Mouse (Mus musculus): Measurements from ENCODE around the gene Eya4. TPM values are rescaled to one million over a fixed set of nuclear protein-coding genes. Genes with fewer than 3 reads are reported as not detected.
A peak's percentile ranks its signal among the peaks of the same experiment; 100 is the strongest.

Gene Eya4
- polyA plus RNA-seq, 1 experiment from 2014 or later = 3.3 TPM

- DNase-seq (ENCODE audit: low read depth, low spot score) (no peak), ATAC-seq (no peak)
- ChIA-PET POLR2A (no interaction called here), CTCF (interaction anchor here (1.2 to 1.7 kb wide), 2 partner anchors 9 to 21 kb away, joined by 3 to 4 read pairs; no protein-coding TSS in a partner anchor)
- in situ Hi-C loops (cut with MboI; ENCODE audit: low pct_unique_long_range_greater_than_20kb) = no loop called here
- H3K27me3 ChIP-seq = no peaks in the 10 kb centered on the region
- no peak for TF ChIP-seq CTCF (IDR thresholded peaks at IDR 0.05)
Observed at GRCm38 (mm10) chr10:23108122-23108521, 242.5 kb downstream of the Eya4 start.

DNA sequence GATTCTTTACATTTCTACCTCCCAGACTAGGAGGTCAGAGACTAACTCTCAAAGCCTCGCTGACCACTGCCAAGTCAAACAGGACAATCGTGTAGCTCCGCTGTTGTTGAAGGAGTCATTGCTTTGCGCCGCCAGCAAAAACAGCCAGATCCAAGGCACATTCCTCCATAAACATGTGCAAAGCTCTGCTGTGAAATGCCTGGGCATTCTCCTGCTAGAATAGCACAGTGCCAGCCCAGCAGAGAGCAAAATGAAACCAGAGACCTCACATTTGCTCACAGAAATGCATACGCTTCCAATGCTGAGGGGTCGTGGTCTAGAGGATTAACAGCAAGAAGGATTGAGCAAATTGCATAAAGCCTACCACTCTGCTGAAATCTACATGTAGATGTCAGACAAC, 258.1 kb downstream of the Eya4 start:
- CTCF ChIA-PET = no interaction called here
- in situ Hi-C loops (cut with MboI; ENCODE audit: low pct_unique_long_range_greater_than_20kb) = loop anchor here (25.0 kb wide), 1 partner anchor 995 kb away; the partner anchor contains the start of genes Taar8a and Taar8b
- TF ChIP-seq CTCF (IDR thresholded peaks at IDR 0.05) = no peak

DNA sequence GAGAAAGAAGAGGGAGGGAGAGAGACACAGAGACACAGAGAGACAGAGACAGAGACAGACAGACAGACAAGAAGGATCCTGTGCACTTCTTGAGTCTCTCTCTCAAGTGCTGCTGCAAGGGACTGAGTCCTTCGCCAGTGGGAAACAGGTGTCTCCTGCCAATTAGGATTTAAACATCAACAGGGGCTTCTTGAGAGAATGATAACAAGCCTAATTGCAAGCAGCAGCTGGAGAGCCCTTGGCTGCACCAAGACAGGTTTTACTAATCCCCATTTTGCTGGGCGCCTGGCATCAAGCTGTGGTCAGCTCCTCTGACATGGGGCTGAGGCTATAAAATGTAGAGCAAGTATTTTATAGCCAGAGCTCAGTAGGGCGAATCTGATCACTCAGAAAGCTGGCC, 259.0 kb downstream of the Eya4 start:
- POLR2A ChIA-PET = no interaction called here

More for the DNA sequence above, 258.1 kb downstream of the Eya4 start:
- DNase-seq (ENCODE audit: low read depth, low spot score) (no peak), ATAC-seq (no peak)
- POLR2A ChIA-PET = no interaction called here
- peaks cover 9% of the 10 kb centered on the region for H3K27me3 ChIP-seq

GRCm38 (mm10) chr10:23090323-23090722, 260.3 kb downstream of the Eya4 start:
- TF ChIP-seq CTCF (IDR thresholded peaks at IDR 0.05) = no peak
- CTCF ChIA-PET = no interaction called here

More for the DNA sequence above, 259.0 kb downstream of the Eya4 start:
- CTCF ChIA-PET = no interaction called here
- in situ Hi-C loops (cut with MboI; ENCODE audit: low pct_unique_long_range_greater_than_20kb) = loop anchor here (25.0 kb wide), 1 partner anchor 996 kb away; the partner anchor contains the start of genes Taar8a and Taar8b
- DNase-seq (ENCODE audit: low read depth, low spot score) (no peak), ATAC-seq (no peak)
- peaks cover 9% of the 10 kb centered on the region for H3K27me3 ChIP-seq
- no peak for TF ChIP-seq CTCF (IDR thresholded peaks at IDR 0.05)

GRCm38 (mm10) chr10:23089271-23089670, 261.3 kb downstream of the Eya4 start:
- H3K27me3 ChIP-seq = peaks cover 4% of the 10 kb centered on the region
- ChIA-PET CTCF (interaction anchor here (4.1 kb wide), 1 partner anchor 522 kb away, joined by 22 read pairs; no protein-coding TSS in a partner anchor), POLR2A (interaction anchor here (0.6 kb wide), 1 partner anchor 26 kb away, joined by 3 read pairs; no protein-coding TSS in a partner anchor)
- ATAC-seq (no peak), DNase-seq (ENCODE audit: low read depth, low spot score) (no peak)
- in situ Hi-C loops (cut with MboI; ENCODE audit: low pct_unique_long_range_greater_than_20kb) = loop anchor here (5.0 to 25.0 kb wide), 2 partner anchors 688 to 998 kb away; partner anchors contain the start of genes Taar8a and Taar8b
- TF ChIP-seq CTCF (IDR thresholded peaks at IDR 0.05) = no peak

More at GRCm38 (mm10) chr10:23090323-23090722, 260.3 kb downstream of the Eya4 start:
- peaks cover 4% of the 10 kb centered on the region for H3K27me3 ChIP-seq
- POLR2A ChIA-PET = no interaction called here
- DNase-seq (ENCODE audit: low read depth, low spot score) (no peak), ATAC-seq (no peak)
- in situ Hi-C loops (cut with MboI; ENCODE audit: low pct_unique_long_range_greater_than_20kb) = loop anchor here (25.0 kb wide), 1 partner anchor 997 kb away; the partner anchor contains the start of genes Taar8a and Taar8b

DNA sequence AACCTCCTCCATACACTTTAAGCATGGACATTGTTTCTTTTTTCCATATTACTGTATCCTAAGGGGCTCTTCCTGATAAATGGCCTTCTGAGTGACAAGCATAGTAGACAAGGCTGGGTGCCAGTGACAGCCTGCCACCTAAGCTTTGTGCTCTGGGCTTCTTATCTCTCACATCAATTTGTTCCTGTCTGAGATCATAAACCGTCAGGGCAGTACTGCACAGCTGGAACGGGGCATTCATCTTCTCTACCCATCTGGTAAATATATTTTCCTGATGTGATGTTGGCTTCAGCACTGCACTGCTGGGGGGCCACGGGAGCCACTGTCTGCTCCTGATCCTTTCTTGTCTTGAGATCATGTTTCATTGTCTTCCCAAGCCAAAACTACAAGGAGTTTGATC, 261.8 kb downstream of the Eya4 start:
- DNase-seq (ENCODE audit: low read depth, low spot score) (no peak), ATAC-seq (no peak)
- H3K27me3 ChIP-seq = peaks cover 7% of the 10 kb centered on the region
- CTCF ChIA-PET = interaction anchor here (0.8 to 4.1 kb wide), 2 partner anchors 311 to 523 kb away, joined by 3 to 22 read pairs; no protein-coding TSS in a partner anchor
- TF ChIP-seq CTCF (IDR thresholded peaks at IDR 0.05) = no peak
- in situ Hi-C loops (cut with MboI; ENCODE audit: low pct_unique_long_range_greater_than_20kb) = loop anchor here (5.0 to 25.0 kb wide), 2 partner anchors 689 to 999 kb away; partner anchors contain the start of genes Taar8a and Taar8b
- POLR2A ChIA-PET = interaction anchor here (0.6 kb wide), 1 partner anchor 25 kb away, joined by 3 read pairs; no protein-coding TSS in a partner anchor

DNA sequence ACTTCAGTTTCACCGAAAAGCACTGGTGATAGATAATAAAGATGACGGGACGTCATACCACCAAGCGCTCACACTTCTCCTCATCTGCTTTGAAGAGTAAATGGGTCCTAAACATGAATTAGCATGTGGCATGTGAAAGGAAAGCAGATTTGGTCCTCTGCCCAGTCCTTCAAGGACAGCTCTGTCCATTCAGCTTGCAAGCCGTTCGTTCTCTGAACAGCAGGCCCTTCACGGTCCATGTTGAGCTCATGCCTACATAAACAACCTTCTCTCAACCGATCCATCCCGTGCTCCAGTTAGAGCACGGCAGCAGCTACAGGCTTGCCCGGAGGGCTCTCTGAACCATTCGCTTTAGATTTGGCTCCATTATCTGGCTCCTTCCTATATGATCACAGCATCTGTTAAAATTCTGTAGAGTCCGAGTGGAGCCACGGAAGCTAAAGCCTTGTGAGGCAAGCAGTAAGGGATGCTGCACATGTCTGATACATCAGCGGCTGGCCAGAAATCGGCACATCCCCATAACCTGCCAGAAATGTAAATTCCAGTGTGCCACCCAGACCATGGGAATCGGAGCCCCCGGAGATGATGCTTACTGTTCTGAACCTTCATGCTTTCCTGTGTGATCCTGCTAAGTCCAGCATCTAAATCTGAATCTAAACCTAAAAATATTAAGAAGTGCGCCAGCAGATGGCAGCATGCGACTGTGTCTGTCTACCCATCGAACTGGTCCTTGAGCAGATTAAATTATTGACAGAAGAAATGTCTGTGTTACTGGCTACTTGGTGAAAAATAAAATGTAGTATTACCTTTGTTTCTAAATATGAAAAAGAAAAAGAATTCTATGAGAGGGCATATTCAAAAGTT, 264.0 kb downstream of the Eya4 start:
- ChIA-PET CTCF (interaction anchor here (0.7 to 4.1 kb wide), 7 partner anchors 14 to 694 kb away, joined by 3 to 22 read pairs (median 3); no protein-coding TSS in a partner anchor), POLR2A (no interaction called here)
- no peak for ATAC-seq
- DNase-seq (ENCODE audit: low read depth, low spot score) = no peak
- in situ Hi-C loops (cut with MboI; ENCODE audit: low pct_unique_long_range_greater_than_20kb) = loop anchor here (5.0 to 25.0 kb wide), 2 partner anchors 691 to 1001 kb away; partner anchors contain the start of genes Taar8a and Taar8b
- peaks cover 12% of the 10 kb centered on the region for H3K27me3 ChIP-seq
- peak; percentile 76 for TF ChIP-seq CTCF (IDR thresholded peaks at IDR 0.05)

DNA sequence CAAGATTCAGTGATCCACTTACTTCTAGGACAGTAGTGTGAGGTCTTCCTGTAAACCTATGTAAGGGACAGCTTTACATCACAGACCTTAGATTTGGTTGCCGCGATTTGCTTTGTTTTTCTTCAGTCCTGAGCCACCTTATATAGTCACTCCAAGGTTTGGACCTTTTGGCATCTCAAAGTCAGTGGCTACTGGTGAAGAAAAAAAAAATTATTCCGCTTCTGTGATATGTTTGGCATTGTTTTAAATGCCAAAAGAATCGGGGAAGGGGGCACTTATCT, 269.1 kb downstream of the Eya4 start:
- no peak for DNase-seq (ENCODE audit: low read depth, low spot score)
- ATAC-seq = no peak
- in situ Hi-C loops (cut with MboI; ENCODE audit: low pct_unique_long_range_greater_than_20kb) = loop anchor here (5.0 to 25.0 kb wide), 2 partner anchors 299 to 1006 kb away; partner anchors contain the start of genes Taar8a and Taar8b
- POLR2A ChIA-PET = no interaction called here
- CTCF ChIA-PET = interaction anchor here (2.8 kb wide), 1 partner anchor 304 kb away, joined by 12 read pairs; no protein-coding TSS in a partner anchor
- peaks cover 30% of the 10 kb centered on the region for H3K27me3 ChIP-seq
- no peak for TF ChIP-seq CTCF (IDR thresholded peaks at IDR 0.05)

GRCm38 (mm10) chr10:23080749-23081547, 269.6 kb downstream of the Eya4 start:
- POLR2A ChIA-PET = no interaction called here
- CTCF ChIA-PET = interaction anchor here (2.8 kb wide), 1 partner anchor 304 kb away, joined by 12 read pairs; no protein-coding TSS in a partner anchor
- H3K27me3 ChIP-seq = peaks cover 30% of the 10 kb centered on the region
- ATAC-seq = no peak
- in situ Hi-C loops (cut with MboI; ENCODE audit: low pct_unique_long_range_greater_than_20kb) = loop anchor here (5.0 to 25.0 kb wide), 2 partner anchors 299 to 1006 kb away; partner anchors contain the start of genes Taar8a and Taar8b
- DNase-seq (ENCODE audit: low read depth, low spot score) = no peak
- TF ChIP-seq CTCF (IDR thresholded peaks at IDR 0.05) = peak; percentile 94

Data from Patski (cell line).